Mouse (Mus musculus) heart, adult 2 months (tissue): ENCODE data around the gene Uba1.

Experiments used
- CTCF ChIP-seq: fragments of 200-600 bp; IDR thresholded peaks from 2 replicates; pipeline ENCODE4 v1.8.1; 2022; ENCODE audit warnings: antibody characterized with exemption, mild to moderate bottlenecking, moderate library complexity
- EP300 ChIP-seq: fragments of 200-500 bp; IDR thresholded peaks from 2 replicates; pipeline ENCODE4 v1.6.1; 2011; ENCODE audit warnings: low read depth, low read length, control low read depth; ENCODE audit not compliant: insufficient read depth

DNA sequence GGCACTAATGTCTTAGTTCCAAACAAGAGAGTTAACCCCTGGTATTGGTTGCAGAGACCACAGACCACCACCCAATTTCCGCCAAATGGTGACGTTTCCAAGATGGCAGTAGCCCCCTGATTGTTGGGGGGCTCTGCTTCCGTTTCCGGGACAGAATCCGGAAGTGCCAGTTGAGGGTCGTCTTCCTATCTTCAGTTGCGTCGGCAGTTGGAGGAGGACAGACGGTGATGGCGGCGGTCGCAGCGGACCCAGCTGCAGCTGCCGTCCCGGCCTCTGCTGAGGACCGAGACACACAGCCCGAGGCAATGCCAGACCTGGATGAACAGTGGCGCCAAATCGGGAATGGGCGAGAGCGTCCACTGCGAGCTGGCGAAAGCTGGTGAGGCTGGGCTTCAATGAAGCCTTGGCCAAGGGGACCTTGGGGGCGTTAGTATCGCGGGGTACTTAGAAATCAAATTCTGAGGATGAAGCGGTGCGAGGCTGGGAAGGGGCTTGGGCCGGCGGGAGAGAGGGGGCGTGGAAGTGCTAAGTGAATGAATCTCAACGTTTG, 45.7 kb downstream of the Uba1 start, which contains the start of gene Usp11:
- no peak for TF ChIP-seq CTCF
- no peak for TF ChIP-seq EP300
